Mouse (Mus musculus) kidney, embryonic 14.5 days (tissue): ENCODE results near the gene Pacsin3. TPM values are rescaled to one million over a fixed set of nuclear protein-coding genes. Genes with fewer than 3 reads are reported as not detected.

Source experiments
- ATAC-seq: fragments of 200-750 bp; cut with Nextera tagmentation; 2 replicates; pipeline ENCODE4 v1.8.0; 2017; ENCODE audit warnings: moderate number of reproducible peaks, mild to moderate bottlenecking, moderate TSS enrichment, moderate library complexity; ENCODE audit not compliant: low FRiP score, low TSS enrichment
- H3K27ac ChIP-seq: fragments of 300-500 bp; sonication (generic); 2 replicates; pipeline ENCODE4 v1.5.1; 2014; ENCODE audit warnings: low read depth, mild to moderate bottlenecking, low read length, moderate library complexity, mixed read lengths
- H3K27me3 ChIP-seq: fragments of 300-500 bp; sonication (generic); 2 replicates; pipeline ENCODE4 v1.6.1; 2014; ENCODE audit warnings: mild to moderate bottlenecking, low read length; ENCODE audit not compliant: control insufficient read depth, insufficient read depth
- H3K36me3 ChIP-seq: fragments of 300-500 bp; sonication (generic); 2 replicates; pipeline ENCODE4 v1.6.1; 2014; ENCODE audit warnings: low read length, mixed read lengths; ENCODE audit not compliant: control insufficient read depth, insufficient read depth
- H3K4me1 ChIP-seq: fragments of 300-500 bp; sonication (generic); 2 replicates; pipeline ENCODE4 v1.6.1; 2014; ENCODE audit warnings: low read length, mixed read lengths; ENCODE audit not compliant: control insufficient read depth, insufficient read depth
- H3K4me2 ChIP-seq: fragments of 300-500 bp; sonication (generic); replicated peaks from 2 replicates; pipeline ENCODE4 v1.6.1; 2014; ENCODE audit warnings: low read depth, mild to moderate bottlenecking, low read length
- H3K4me3 ChIP-seq: fragments of 300-500 bp; sonication (generic); 2 replicates; pipeline ENCODE4 v1.5.1; 2014; ENCODE audit warnings: mild to moderate bottlenecking, low read length
- H3K9ac ChIP-seq: fragments of 300-500 bp; sonication (generic); 2 replicates; pipeline ENCODE4 v1.6.1; 2014; ENCODE audit warnings: low read depth, mild to moderate bottlenecking, low read length, moderate library complexity
- H3K9me3 ChIP-seq: fragments of 300-500 bp; sonication (generic); 2 replicates; pipeline ENCODE4 v1.6.1; 2016; ENCODE audit warnings: low read length; ENCODE audit not compliant: control insufficient read depth
- WGBS: fragments of 180-500 bp; shearing (Covaris S2); extraction: QIAGEN DNeasy Blood & Tissue Kit; methylation state at CpG from one replicate; pipeline ENCODE4 v1.1.7; 2014; 5-methylcytosine and 5-hydroxymethylcytosine counted together
- polyA plus RNA-seq: library from polyadenylated mRNA; unstranded; fragments of >200 nt; fragmentation: Nextera tagmentation; extraction: Ambion mirVana; gene quantifications from 2 replicates; pipeline ENCODE4 v1.2.1, GENCODE M21; 2014

Gene Pacsin3
- polyA plus RNA-seq, 1 experiment from 2014 or later = 32.8 TPM

GRCm38 (mm10) chr2:91256256-91257125 lies 737 bp downstream of the Pacsin3 start:
- peaks cover 26% of the 10 kb centered on the region for H3K4me1 ChIP-seq
- H3K27ac ChIP-seq = peak overlapping the region; percentile 53; the same call in 1 of the 2 replicates
- under 1% methylated on average over 52 of the region's 52 CpGs for WGBS
- H3K27me3 ChIP-seq = peaks cover 16% of the 10 kb centered on the region
- peak; percentile 72 for ATAC-seq
- H3K4me2 ChIP-seq = peak overlapping the region; percentile 93
- peak overlapping the region; percentile 63 for H3K9ac ChIP-seq
- peak overlapping the region; percentile 76 for H3K4me3 ChIP-seq
- no peaks in the 10 kb centered on the region for H3K9me3 ChIP-seq
- H3K36me3 ChIP-seq = peaks cover 11% of the 10 kb centered on the region; the same call in 1 of the 2 replicates

DNA sequence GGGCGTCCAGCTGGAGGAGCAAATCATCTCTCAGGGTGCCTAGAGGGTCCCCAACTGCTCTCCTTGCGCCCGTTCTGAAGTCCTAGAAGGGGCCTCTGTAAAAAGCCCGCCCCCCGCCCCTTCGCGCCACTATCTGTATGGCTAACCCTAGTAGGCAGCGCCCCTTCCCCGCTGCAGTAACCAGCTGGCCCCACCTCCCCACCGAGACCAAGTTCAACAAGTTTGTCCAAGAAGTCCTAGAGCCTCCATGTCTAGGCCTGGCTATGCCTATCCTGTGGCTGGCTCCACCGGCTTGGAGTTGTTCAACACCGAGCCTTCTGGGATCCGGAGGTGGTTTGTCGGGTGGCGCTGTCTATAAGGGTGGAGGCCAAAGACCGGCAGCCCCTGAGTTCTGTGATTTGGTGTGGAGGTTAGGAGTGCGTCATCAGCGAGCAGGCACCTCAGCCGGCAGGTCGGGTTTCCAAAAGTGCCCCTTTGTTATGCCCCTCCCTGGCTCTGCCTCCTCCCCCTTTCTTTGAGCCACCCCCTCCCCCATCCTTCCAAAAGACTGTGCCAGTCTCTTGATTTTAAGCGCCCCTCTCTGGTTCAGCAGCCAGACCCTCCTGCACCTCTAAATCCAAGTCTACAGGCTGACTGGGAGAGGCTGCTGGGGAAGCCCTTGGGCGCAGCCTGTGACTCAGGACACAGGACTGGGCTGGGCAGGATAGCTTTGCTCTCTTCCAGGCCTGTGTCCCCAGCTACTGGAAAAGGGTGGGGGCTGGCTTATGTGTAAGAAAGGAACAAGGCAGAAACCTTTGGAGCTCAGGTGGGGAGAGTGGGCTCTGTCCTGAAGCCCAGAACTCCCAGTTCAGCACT lies 1.6 kb downstream of the Pacsin3 start:
- Histone ChIP-seq H3K27ac (peak overlapping the region; percentile 53; the same call in 1 of the 2 replicates), H3K36me3 (peaks cover 14% of the 10 kb centered on the region; the same call in 1 of the 2 replicates), H3K4me1 (peaks cover 26% of the 10 kb centered on the region), H3K9me3 (no peaks in the 10 kb centered on the region), H3K4me3 (peak overlapping the region; percentile 76), H3K9ac (peak overlapping the region; percentile 63), H3K4me2 (peak overlapping the region; percentile 93), H3K27me3 (peaks cover 16% of the 10 kb centered on the region)
- 1% methylated on average over 22 of the region's 22 CpGs for WGBS
- ATAC-seq = peak; percentile 82

- H3K4me1 ChIP-seq = peaks cover 26% of the 10 kb centered on the region
- H3K27ac ChIP-seq = peak overlapping the region; percentile 53; the same call in 1 of the 2 replicates
- H3K36me3 ChIP-seq = peaks cover 20% of the 10 kb centered on the region
- peak overlapping the region; percentile 93 for H3K4me2 ChIP-seq
- H3K9me3 ChIP-seq = no peaks in the 10 kb centered on the region
- peak overlapping the region; percentile 76 for H3K4me3 ChIP-seq
- no peak for ATAC-seq
- WGBS = 71% methylated on average over 5 of the region's 5 CpGs
- peak overlapping the region; percentile 63 for H3K9ac ChIP-seq
- H3K27me3 ChIP-seq = peaks cover 16% of the 10 kb centered on the region
Measured at GRCm38 (mm10) chr2:91258054-91258453, 2.3 kb downstream of the Pacsin3 start.

- H3K27ac ChIP-seq = no peak overlapping the region
- WGBS = 47% methylated on average over 1 of the region's 1 CpGs
Measured at GRCm38 (mm10) chr2:91258830-91259229, 3.1 kb downstream of the Pacsin3 start.

GRCm38 (mm10) chr2:91259493-91259892 lies 3.7 kb downstream of the Pacsin3 start:
- Histone ChIP-seq H3K27me3 (peaks cover 12% of the 10 kb centered on the region), H3K4me3 (no peak overlapping the region), H3K4me1 (peaks cover 31% of the 10 kb centered on the region), H3K36me3 (peaks cover 26% of the 10 kb centered on the region), H3K27ac (no peak overlapping the region), H3K9ac (no peak overlapping the region), H3K4me2 (no peak overlapping the region), H3K9me3 (no peaks in the 10 kb centered on the region)
- 85% methylated on average over 1 of the region's 1 CpGs for WGBS
- no peak for ATAC-seq

More at GRCm38 (mm10) chr2:91258830-91259229, 3.1 kb downstream of the Pacsin3 start:
- Histone ChIP-seq H3K9ac (no peak overlapping the region), H3K4me1 (peaks cover 26% of the 10 kb centered on the region), H3K27me3 (peaks cover 16% of the 10 kb centered on the region), H3K4me3 (no peak overlapping the region), H3K4me2 (no peak overlapping the region), H3K36me3 (peaks cover 26% of the 10 kb centered on the region), H3K9me3 (no peaks in the 10 kb centered on the region)
- no peak for ATAC-seq

- 0 out of 2 replicates have a peak, but pooled peaks have one; percentile 2 for ATAC-seq
Measured at GRCm38 (mm10) chr2:91263692-91264660, 8.2 kb downstream of the Pacsin3 start.

DNA sequence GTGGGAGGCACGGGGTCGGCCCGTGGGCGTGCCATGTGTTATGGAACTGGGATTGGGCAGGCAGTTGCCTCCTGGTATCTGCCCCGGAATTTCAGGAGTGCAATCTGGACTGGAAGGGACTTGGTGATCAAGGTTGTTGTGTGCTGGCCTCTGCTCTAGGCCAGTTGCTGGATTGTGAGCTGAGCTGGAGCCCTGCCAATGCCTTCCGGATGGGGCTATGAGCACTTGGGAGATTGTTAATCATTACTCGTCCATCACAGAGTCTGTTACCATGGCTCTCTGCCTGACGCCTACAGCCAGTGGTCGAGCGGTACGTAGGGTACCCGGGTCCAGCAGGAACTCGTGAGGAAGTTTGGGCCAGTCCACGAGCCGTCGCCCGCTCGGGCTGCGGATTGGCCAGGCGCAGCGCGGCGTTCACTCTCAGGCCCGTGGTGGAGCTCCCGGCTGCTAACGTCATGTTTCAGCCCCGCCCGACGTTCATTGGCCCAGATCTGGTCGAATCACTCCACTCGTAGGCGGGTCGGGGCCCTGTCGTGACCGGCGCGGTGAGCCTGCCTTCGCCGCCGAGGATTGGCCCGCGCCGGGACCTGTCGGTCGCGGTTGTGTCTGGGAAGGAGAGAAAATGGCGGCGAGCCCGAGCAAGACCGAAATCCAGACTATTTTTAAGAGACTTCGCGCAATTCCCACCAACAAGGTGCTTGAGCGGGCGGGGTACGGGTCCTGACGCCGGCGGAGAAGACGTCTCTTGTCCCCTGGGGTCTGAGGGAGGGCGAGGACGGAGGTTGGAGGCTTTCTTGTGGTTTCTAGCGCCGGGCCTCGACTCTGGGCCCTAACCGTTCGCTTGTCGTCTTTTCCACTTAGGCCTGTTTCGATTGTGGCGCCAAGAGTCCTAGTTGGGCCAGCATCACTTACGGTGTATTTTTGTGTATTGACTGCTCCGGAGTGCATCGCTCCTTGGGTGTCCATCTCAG lies 9.2 kb downstream of the Pacsin3 start, which contains the start of gene Arfgap2:
Arfgap2 (plus strand) TSS at position 264 of the 971 bp plus-strand sequence.
- peak; percentile 99 for ATAC-seq
- Histone ChIP-seq H3K36me3 (peaks cover 63% of the 10 kb centered on the region), H3K9ac (peak within 1 kb of the TSS; percentile 88), H3K9me3 (no peaks in the 10 kb centered on the region), H3K4me2 (peak within 1 kb of the TSS; percentile 71), H3K4me3 (peak within 1 kb of the TSS; percentile 92), H3K27me3 (no peaks in the 10 kb centered on the region), H3K4me1 (peaks cover 15% of the 10 kb centered on the region; the same call in 1 of the 2 replicates), H3K27ac (peak within 1 kb of the TSS; percentile 93)
- 1% methylated on average over 72 of the region's 72 CpGs for WGBS

More at GRCm38 (mm10) chr2:91263692-91264660, 8.2 kb downstream of the Pacsin3 start:
- H3K4me3 ChIP-seq = peak overlapping the region; percentile 92
- peak overlapping the region; percentile 71 for H3K4me2 ChIP-seq
- H3K36me3 ChIP-seq = peaks cover 53% of the 10 kb centered on the region
- 82% methylated on average over 17 of the region's 17 CpGs for WGBS
- no peaks in the 10 kb centered on the region for H3K9me3 ChIP-seq
- no peaks in the 10 kb centered on the region for H3K27me3 ChIP-seq
- peak overlapping the region; percentile 88; the same call in 1 of the 2 replicates for H3K9ac ChIP-seq
- H3K4me1 ChIP-seq = peaks cover 15% of the 10 kb centered on the region; the same call in 1 of the 2 replicates
- peak overlapping the region; percentile 88 for H3K27ac ChIP-seq
